Mouse (Mus musculus) layer of hippocampus, adult 11-12 months (tissue): ENCODE data around the gene Pde2a.

ENCODE experiments used
- DNase-seq: peaks from one replicate; pipeline ENCODE4 v3.0.0; 2022; ENCODE audit warnings: low spot score

Gene Pde2a

DNA sequence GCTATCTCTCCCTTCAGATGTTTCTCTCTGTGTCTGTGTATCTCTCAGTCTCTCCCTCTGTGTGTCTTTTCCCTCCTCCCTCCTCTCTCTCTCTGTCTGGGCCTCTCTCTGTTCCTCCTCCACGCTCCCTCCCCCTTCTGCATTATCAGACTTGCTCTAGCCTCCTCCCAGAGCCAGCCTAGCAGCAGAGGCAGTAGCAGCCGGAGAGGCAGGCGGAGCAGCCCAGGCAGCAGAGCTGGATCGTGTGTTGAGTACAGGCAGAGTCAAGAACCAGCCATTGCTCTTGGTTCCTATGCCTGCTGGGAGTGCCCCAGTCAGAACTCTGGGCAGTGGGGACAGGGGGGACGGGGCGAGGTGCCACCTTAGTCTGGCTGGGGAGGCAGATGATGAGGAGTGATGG lies at the start of gene Pde2a:
TSS of gene Pde2a (plus strand) at position 163 of the 400 bp plus-strand sequence.
- peak; percentile 82 for DNase-seq

DNA sequence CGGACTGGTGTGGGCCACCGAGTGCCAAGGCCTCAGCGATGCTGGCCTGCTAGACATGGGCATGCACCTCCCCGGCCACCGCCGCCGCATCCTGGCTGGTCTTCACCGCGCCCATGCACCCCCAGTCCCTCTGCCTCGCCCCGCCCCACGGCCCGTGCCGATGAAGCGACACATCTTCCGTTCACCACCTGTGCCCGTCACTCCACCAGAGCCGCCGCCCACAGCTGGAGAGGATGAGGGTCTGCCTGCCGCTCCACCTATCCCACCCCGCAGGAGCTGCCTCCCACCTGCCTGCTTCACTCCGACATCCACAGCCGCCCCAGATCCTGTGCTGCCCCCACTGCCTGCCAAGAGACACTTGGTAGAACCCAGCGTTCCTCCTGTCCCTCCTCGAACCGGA lies 48.4 kb upstream of the Pde2a start:
- DNase-seq = no peak

DNA sequence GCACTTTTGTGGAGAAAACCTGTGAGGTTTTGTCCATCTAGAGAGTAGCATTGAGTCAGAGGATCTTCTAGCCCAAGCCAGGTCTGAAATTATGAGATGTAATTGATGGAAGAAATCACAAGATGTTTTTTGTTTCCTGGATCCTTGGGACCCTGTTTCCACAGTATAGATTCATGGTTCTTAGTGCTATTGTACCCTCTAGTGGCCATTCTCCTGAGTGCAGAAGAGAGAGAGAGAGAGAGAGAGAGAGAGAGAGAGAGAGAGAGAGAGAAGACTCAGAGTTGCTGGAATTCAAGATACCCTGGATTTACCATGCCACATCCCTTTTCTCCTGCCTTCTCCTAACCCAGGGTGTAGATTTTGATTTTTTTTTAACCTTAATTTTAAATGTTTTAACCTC lies 47.3 kb upstream of the Pde2a start:
- peak; percentile 71 for DNase-seq

DNA sequence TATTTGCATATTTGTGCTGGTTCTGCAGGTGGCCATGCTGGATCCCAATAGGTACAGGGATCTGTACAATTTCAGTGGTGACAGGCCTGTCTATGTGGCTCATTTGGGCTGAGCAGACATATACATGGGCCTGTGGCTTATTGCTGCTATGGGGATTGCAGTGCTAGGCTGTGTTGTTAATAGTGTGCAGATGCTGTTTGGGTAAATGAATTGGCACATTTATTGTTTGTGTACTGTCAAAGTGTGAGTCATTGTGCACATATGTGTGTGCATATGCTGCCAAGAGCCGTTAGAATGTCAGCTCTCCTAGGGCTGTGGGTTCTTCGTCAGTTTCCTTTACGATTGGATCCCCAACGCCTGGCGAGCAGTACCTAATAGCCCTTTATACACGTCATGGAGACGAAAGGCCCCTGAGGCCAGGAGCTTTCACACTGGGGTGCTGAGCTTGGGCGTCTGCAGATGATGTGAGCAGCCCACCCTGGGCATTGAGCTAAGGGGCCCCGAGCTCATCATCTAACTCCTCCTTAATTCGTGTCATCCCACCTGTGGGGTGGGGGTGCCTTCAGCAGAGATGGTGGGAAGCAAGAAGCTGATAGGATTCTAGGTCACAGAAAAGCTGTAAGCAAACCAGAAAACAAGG lies 44.7 kb upstream of the Pde2a start:
- DNase-seq = no peak

DNA sequence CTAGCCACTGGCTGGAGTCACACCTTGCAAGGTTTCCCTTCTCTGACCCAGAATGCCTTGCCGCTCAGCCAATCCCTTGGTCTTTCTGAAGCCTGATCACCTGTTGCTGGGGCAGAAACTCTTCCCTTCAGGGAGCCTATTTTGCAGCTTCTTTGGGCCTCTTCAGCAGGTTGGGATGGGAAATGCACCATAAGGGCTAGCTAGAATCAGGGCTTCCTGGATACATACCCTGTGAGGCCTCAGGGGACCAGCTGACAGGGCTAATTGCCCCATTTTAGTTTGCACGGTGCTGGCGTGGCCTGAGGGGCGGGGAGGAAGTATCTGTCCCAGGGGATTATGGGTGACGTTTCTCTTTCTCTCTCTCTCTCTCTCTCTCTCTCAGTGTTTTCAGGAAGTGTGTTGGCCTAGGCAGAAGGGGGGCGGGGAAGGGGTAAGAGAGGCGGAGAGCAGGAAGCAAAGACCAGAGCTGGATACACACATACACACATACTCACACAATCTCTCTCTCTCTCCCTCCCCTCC lies 43.7 kb upstream of the Pde2a start:
- DNase-seq = no peak

DNA sequence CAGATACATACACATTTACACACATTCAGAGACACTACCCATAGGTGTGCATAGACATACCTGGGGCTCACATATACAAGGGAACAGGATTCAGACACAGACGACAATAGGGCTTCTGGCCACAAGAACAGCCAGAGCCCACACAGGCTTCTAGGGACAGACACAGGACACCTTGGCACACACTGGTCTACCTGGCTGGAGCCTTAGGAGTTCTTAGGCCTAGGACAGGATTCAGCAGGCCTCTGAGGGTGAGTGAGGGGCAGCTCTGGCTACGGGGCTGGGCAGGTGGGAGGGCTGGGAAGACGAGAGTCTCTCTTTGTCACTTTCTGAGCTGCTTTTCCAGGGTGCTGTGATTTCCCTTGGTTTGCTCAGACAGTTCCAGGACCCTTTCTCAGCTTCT lies 43.2 kb upstream of the Pde2a start:
- DNase-seq = no peak

DNA sequence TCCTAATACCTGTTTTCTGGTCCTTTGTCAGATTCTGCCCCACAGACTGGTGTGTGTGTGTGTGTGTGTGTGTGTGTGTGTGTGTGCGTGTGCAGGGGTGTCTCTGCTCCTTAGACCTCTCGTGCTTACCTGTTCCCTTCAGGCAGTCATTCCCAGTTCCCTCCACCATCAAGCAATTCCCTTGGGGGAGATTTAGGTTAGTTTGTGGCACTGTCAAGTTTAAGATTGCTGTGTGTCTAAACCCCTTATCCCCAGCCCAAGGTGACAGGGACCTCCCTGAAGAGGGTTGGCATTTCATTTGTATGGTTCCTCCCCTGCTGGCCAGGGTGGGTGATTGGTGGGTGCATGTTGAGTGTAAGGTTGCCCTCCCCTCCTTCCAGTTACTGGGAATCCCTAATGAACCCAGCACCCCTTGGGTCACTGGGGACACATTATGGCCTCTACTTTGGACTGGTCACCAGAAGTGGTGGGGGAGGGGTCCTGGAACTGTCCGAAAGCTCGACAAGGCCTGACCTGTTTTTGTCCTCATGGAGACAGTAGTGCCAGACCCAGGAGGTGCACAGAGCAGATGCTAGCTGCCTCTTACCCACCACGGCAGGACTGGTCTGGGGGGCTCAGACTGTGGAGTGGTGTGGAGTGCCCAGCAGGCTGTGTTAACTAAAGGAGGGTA lies 42.6 kb upstream of the Pde2a start:
- no peak for DNase-seq

DNA sequence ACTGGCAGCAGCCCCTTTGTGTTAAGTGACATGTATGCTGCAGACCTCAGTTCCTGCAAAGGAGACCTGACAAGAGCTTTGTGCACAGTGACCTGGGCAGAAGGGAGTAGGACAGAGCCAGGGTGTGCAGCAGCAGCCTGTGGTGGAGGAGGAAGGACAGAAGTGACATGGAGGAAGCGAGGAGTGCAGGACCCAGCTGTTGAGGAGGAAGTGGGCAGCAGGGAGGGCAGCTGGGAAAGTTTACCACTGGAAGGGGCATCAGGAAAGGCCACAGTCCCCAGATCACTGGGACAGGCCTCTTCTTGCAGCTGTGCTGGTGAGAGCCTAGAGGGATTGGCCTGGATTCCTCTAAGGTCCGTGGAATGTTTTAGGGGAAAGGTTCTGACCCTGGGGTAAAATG lies 41.8 kb upstream of the Pde2a start:
- DNase-seq = no peak

DNA sequence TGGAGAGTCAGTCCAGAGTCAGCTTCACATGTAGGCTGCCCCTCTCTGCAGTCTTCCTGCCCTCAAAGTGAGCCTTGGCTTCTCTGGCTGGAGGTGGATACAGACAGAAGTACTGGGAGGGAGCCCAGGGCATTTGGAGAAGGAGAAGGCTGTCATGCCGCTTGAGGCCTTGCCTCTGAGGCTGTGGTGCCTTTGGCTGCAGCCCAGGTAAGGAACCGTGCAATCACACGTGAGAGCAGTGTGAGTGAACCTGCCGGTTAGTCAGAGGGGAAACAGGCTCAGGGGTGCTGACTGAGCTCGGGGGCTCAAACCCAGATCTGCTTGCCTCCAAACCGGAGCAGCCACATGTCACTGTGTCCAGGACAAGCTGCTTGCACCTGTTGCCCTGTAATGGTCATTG lies 40.0 kb upstream of the Pde2a start:
- no peak for DNase-seq

DNA sequence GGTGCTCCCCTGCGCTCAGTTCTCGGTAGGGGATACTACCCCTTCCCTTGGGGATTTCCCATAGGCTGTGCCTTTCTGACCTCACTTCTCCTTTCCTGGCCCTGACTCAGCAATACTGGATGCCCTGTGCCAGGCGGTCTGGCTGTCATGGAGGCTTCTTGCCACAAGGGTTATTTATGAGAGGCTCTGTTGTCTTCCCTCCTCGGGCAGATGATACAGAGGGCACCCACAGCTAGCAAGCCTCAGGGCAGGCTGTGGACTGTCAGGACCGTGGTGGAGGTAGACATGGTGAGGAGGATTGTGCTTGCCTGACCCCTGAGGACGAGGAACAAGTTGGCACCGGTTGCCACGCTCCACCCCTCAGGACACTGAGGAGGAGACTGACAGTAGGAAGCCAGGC lies 39.1 kb upstream of the Pde2a start:
- peak; percentile 70 for DNase-seq

DNA sequence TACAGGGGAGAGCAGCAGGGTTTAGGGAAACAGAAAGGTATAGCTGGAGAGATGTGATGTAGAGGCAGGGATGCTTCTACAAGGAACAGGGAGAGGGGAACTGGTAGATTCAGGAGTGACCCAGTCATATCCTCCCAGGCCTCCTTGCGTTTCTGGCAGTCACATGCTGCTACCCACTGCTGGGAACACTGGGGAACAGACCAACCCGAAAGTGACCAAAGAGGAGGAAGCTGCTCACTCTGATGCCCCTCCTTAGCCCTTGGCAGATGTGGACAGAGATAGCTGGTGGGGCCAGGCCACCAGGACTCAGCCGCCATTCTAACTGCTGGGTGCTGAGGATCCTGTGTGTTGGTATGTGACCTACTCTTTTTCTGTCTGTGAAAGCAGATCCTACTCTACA lies 37.7 kb upstream of the Pde2a start:
- peak; percentile 56 for DNase-seq

DNA sequence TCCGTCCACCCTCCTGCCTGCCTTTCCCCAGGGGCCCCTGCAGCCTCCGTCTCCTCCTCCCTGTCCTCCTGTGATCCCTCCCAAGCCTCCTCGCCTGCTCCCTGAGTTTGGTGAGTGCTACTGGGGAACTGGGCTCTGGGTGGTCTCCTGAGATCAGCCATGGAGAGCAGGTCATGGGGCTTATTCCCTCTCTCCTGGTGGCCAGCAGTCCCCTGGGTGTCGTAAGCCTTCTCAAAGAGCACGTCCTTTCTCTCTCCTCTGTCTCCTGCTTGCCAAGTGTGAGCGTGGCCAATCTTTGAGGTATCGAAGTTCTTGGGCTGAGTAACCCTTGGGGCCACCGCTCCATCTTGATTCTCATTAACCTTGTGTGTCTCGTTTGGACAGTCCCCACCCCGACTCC lies 36.6 kb upstream of the Pde2a start:
- no peak for DNase-seq

DNA sequence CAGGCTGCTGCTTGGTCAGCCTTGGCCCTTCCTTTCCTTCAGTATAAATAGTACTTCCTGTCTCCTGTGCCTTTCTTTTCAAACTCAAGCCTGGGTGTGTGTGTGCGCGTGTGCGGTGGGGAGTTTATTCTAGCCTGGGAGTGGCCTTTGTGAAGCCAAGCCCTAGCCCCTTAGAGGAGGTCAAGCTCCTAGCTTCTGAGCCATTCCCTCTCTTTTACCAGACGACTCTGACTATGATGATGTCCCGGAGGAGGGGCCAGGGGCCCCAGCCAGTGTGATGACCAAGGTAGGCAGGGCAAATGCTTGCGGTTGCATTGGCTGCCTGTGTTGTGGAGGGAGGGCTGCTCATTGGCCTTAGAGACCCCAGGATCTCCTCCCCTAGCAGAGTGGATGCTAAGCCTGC lies 36.2 kb upstream of the Pde2a start:
- DNase-seq = no peak

DNA sequence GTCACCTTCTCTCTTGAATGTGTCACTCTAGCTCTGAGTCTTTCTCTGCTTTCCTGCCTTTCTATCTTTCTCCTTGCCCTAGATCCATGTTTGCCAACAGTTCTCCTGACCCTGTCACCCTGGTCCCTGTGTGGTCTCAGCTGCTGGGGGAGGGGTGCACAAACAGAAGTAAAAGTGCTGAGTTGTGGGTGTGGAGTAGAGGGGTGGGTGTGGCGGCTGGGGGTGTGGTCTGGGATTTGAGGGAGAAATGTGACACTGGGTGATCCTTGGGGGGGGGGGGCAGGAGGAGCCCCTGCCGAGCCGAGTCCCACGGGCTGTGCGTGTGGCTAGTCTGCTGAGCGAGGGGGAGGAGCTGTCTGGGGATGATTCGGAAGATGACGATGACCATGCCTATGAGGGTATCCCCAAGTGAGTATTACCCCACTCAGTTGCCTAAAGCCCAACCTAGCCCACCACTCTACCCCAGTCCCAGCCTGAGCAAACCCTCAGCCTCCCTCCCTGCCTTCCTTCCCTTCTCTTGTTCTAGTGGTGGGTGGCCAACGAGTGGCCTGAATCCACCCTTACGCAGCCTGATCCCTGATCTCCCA lies 35.5 kb upstream of the Pde2a start:
- no peak for DNase-seq

DNA sequence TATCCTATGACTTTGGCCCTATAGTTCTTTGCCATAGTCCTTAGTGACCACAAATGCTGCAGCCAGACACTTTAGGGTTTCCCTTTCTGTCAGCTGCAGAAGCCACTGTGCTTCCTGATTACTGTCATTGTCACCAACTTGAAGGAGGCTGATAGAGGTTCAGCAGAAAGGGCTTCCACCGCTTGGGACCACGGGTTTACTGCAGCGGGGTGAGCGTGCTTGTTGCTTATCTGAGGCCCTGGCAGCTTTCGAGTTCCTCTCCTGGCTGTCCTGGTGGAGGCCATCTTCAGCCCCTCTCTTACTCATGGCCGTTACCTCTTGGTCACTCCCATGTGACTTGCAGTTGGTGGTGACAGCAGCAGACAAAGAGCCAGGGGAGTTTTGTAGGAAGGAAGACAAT lies 32.2 kb upstream of the Pde2a start:
- DNase-seq = no peak

DNA sequence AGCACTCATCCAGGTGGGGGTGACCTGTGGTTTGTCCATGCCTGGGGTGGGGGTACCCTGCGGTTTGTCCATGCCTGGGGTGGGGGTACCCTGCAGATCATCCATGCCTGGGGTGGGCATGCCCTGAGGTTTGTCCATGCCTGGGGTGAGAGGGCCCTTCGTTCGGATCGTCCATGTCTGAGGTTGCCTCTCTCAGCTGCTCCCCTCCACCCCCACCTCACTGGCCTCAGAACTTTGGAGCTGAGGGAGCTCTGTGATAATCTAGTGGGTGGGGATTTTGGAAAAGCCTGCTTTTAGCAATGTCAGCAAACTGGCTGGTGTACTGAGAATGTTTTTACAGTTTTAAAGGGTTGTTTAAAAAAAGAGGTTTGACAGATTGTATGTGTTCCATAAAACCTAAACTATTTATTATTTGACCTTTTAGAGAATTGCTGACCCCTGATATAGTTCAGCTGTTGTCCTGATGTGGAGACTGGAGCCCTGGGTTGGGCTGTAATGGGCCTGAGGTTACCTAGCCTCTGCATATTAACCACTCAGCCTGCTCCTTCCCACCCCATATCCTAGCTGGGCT lies 29.5 kb upstream of the Pde2a start:
- no peak for DNase-seq

DNA sequence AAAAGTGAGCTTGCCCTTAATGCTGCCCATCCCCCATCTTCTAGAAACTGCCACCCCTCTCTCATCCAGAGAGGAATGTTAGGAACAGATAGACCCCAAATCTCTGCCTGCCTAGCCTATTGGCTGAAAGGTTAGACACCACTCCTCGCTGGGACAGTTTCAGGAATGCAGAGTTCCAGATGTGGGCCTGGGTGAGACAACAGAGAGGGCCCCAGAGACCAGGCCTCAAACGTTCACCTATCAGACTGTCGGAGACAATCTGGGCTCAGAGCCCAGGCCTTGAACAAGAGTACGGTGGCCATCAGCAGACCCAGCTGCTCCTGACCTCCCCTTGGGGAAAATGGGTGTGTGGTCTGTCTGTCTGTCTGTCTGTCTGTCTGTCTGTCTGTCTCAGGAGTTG lies 28.5 kb upstream of the Pde2a start:
- DNase-seq = no peak

DNA sequence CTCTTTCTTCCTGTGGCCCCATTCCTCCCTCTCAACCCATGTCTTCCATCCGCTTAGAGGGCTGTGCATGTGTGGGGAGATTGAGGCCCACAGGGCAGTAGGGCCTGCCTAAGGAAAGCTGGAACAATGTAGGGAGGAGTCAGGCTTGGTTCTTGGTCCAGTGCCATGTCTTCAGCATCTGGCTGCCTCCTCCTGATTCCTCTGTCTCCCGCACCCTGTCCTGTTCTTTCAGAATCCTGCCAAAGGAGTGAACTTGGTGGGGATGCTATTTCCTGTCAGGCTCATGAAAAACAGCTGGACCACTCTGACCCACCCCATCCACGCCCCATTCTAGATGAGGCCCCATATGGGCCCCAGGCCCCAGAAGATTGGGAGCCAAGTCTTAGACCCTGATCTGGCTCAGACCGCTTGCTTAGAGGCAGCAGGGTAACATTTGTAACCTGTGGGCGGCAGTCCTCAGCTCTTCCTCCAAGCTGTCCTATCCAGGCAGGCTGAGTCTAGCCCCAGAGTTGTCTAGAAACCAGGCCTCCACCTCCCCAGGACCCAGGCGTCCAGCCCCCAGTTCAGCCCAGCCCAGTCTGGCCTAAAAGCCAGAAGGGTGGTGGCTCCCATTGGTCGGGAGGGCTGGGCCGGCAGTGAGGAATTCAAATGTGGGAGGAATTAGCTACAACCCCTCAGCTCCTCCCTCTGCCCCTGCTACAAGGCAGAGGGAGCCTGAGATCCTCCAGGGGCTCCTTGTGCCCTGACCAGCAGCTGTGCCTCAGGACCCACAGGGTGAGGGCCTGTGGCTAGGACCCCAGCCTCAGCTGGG lies 27.6 kb upstream of the Pde2a start:
- no peak for DNase-seq

DNA sequence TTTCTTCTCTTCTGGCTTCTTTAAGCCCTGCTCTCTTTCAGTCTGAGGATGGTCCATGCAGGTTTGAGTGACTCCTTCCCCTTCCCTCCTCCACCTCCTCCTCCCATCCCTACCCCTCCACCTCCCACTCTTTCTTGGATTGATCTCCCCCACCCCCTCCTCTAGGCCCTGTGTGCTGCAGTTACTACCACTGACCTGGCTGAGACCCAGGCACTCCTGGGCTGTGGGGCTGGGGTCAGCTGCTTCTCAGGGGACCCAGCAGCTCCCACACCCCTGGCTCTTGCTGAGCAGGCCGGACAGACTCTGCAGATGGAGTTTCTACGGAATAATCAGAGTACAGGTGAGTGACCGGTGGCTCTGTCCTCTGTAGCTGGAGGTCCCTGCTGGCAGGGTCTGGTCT lies 26.9 kb upstream of the Pde2a start:
- DNase-seq = no peak

DNA sequence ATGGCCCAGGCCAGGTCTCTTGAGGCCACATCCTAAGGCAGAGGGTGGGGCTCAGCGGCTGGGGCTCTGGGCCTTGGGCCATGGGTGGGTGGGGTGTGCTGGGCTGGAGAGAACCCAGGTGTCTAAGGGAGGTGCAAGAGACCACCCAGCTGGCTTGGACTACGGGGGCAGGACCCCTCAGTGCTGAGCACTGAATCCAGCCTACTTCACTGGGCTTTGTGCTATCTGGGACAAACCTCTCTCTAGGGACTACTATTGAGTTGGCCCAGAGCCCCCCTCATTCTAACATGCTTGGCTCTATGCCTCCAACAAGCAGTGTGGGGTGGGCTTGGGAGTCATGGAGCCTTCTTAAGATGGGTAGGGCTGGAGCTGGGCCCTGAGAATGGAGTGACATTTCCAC lies 26.0 kb upstream of the Pde2a start:
- DNase-seq = no peak

DNA sequence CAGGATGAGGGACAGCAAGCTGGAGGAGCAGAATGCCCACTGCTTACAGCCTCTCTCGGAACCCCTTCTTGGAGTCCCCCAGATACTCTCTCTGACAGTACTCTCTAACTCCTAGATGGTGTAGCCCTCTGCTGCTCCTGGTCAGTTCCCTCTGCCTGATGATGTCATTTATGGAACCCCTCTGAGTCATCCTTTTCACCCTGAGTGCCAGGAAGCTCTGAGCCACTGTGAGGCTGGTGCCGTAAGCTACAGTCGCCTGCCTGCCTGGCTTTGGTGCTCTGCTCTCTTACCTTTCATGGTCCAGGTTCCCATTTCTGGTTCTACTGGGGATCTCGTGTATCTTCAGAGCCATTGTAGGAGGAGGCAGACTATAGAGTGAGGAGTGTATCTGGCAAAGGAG lies 24.3 kb upstream of the Pde2a start:
- DNase-seq = no peak

DNA sequence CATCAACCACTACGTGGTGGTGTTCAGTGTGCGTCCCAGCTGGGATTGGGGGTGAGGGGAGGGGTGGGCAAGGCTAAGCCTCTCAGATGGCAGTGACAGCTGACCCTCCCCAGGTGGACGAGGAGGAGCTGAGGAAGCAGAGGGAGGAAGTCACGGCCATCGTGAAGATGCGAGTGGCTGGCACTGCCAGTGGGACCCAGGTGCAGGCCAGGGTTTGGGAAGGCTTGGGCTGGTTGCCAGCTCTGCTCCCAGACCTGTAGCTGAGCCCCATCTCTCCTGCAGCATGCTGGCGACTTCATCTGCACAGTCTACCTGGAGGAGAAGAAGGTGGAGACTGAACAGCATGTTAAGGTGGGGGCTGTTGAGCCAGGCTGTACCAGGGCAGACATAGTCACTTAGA lies 20.0 kb upstream of the Pde2a start:
- DNase-seq = no peak
